Mouse (Mus musculus): ENCODE results near the gene Fastkd5.

DNA sequence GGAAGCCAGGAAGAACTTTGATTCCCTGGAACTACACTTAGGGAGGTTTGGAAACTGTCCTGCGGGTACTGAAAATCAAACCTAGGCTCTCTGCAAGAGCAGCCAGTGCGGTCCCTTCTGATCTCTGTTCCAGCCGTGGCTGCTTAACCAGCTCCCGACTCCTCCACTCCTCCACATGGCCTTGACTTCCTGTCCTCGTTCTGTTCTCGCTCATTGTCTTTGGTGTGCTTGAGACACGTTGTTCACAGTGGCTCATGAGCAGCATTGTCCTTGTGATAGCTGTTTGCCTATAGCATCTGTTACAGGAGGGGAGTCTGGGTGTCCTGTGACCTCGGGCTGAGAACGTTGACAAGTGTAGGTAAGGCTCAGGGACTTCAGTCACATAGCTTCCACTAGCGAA lies 47.4 kb upstream of the Fastkd5 start:
- TF ChIP-seq CTCF (IDR thresholded peaks at IDR 0.05; ENCODE audit: control insufficient read depth, insufficient read depth, insufficient read length): no peak
- no peak for TF ChIP-seq MAX (IDR thresholded peaks at IDR 0.05)

Measured in C2C12 (cell line).